Mouse (Mus musculus): ENCODE measurements around the gene Rce1. TPM values are rescaled to one million over a fixed set of nuclear protein-coding genes. Genes with fewer than 3 reads are reported as not detected.

Gene Rce1
- polyA plus RNA-seq, 2 experiments from 2014 or later = 45.3 to 50.7 TPM

Other genes starting within 250 kb of the Rce1 start
- 10 to 100 TPM; 90.1 to 95.4 TPM for gene Kdm2a, start 227.4 kb downstream of the Rce1 start, polyA plus RNA-seq (2017; shearing (Covaris generic))
- gene Rhod, start 186.2 kb downstream of the Rce1 start, polyA plus RNA-seq (2017; shearing (Covaris generic)) = 1 to 10 TPM; 2.6 to 3.2 TPM
- gene Syt12, start 148.2 kb downstream of the Rce1 start, polyA plus RNA-seq (2017; shearing (Covaris generic)) = not detected
- gene 2010003K11Rik, start 127.1 kb downstream of the Rce1 start, polyA plus RNA-seq (2017; shearing (Covaris generic)) = not detected
- gene Pcx, start 115.2 kb downstream of the Rce1 start, polyA plus RNA-seq (2017; shearing (Covaris generic)) = 1 to 10 TPM in 1 of 2 experiments, under 1 TPM in 1; 0.73 to 3.6 TPM
- gene Lrfn4, start 10.0 kb downstream of the Rce1 start, polyA plus RNA-seq (2017; shearing (Covaris generic)) = not detected
- not detected for gene Gm960, start 73.0 kb upstream of the Rce1 start, polyA plus RNA-seq (2017; shearing (Covaris generic))
- gene Sptbn2, start 85.5 kb upstream of the Rce1 start, polyA plus RNA-seq (2017; shearing (Covaris generic)) = under 1 TPM; 0.13 to 0.18 TPM
- gene Rbm4b, start 130.9 kb upstream of the Rce1 start, polyA plus RNA-seq (2017; shearing (Covaris generic)) = 100 to 1,000 TPM; 105 to 151 TPM
- gene Rbm4, start 168.3 kb upstream of the Rce1 start, polyA plus RNA-seq (2017; shearing (Covaris generic)) = 10 to 100 TPM; 27.9 to 49.0 TPM
- gene Gm21992, start 186.0 kb upstream of the Rce1 start, polyA plus RNA-seq (2017; shearing (Covaris generic)) = 10 to 100 TPM; 29.3 to 43.9 TPM
- 10 to 100 TPM; 22.1 to 53.5 TPM for gene Rbm14, start 186.0 kb upstream of the Rce1 start, polyA plus RNA-seq (2017; shearing (Covaris generic))
- 100 to 1,000 TPM; 137 to 175 TPM for gene Ccs, start 213.7 kb upstream of the Rce1 start, polyA plus RNA-seq (2017; shearing (Covaris generic))
- not detected for gene Ccdc87, start 213.7 kb upstream of the Rce1 start, polyA plus RNA-seq (2017; shearing (Covaris generic))
- gene Ctsf, start 229.5 kb upstream of the Rce1 start, polyA plus RNA-seq (2017; shearing (Covaris generic)) = 1 to 10 TPM; 2.0 to 4.8 TPM